Mouse (Mus musculus) cerebellum, postnatal 10 days (tissue): ENCODE results near the gene Larp1b.
"Not testable (repeated sequence)": the region's sequence is repeated elsewhere in the genome, so short reads cannot be mapped to it uniquely, and the experiment has no call there.

Experiments
- DNase-seq, 2 experiments: peaks; one replicate each; pipeline ENCODE4 v3.0.0; 2021; ENCODE audit warnings: mixed read lengths in 2 of 2

Larp1b gene

GRCm38 (mm10) chr3:40949170-40949902, at the start of gene Larp1b:
Gene Larp1b (plus strand): TSS chr3:40949828.
- DNase-seq, result peak; percentile 100

GRCm38 (mm10) chr3:40902443-40902842, 47.2 kb upstream of the Larp1b start, which contains the start of gene 1700034I23Rik:
Gene 1700034I23Rik (minus strand): TSS chr3:40902543.
- not testable (repeated sequence) for DNase-seq

DNA sequence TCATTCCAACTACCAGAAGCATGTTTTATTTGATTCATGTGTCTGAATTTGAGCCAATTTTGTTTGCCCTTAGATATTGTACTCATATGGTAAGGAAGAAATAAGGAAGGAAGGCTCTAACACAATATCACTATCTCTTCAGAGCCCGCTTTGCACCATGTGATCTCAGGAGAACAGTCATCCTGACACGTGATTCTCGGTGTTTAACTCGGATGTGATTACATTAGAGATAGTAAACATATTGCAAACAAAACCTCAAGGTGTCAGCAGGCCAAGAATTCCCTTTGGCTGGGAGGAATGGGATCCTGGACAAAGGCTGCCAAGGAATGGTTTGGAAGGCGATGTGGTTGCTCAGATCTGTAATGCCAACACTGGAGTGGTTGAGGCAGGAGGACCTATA, 11.4 kb upstream of the Larp1b start:
- no peak for DNase-seq

GRCm38 (mm10) chr3:40938592-40938991, 11.0 kb upstream of the Larp1b start:
- DNase-seq, result no peak

GRCm38 (mm10) chr3:40939019-40939418, 10.6 kb upstream of the Larp1b start:
- no peak for DNase-seq

DNA sequence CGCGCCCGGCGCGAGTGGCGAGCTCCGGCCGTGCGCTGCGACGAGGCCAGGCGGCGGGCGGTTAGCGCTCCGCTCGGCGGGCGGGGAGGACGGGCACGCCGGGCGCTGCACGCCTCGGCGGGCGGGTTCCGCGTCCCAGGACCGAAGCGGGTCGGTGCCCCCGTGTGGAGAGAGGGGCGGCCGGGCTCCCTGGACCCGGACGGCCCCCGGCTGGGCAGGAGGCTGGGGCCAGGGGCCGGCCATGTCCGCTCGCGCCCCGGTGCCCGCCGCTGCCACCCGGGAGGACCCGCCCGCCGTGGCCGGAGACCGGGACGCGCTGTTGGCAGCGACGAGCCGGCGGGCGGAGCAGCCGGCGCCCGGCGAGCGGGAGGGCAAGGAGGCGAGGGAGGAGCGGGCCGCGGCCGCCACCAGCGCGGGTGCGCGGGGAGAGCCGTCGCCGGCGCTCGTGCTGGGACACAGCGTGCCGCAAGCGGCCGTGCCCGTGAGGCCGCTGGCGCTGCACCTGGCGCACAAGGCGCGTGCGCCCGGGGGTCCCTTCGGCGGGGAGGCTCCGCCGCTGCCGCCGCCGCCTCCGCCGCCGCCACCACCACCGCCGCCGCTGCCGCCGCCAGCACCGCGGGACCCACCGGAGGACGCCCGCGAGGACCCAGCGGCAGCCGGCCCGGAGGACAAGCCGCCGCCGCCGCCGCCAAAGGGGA, 424 bp downstream of the Larp1b start:
- DNase-seq, result peak; percentile 69 to 71

- DNase-seq, result peak in 1 of 2 experiments; percentile 60
Measured at GRCm38 (mm10) chr3:40950601-40951201, 1.1 kb downstream of the Larp1b start.

DNA sequence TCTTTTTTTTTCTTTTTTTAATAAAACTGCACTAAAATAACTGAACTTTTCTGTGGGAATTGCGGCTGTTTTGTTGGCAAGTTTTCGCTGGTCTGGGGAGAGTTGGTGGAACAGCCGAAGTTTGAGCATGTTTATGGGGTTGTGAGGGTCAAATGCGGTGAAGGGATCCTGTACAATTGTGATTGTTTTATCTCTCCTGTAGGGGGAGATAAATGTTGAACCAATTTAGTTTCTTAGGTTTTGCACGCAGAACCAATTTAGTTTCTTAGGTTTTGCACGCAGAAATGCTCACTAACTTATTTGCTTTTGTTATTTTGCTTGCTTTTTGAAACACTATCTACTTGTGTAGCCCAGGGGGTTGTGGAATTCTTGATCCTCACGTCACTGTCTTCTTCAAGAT, 1.7 kb downstream of the Larp1b start:
- peak; percentile 22 to 24 for DNase-seq

DNA sequence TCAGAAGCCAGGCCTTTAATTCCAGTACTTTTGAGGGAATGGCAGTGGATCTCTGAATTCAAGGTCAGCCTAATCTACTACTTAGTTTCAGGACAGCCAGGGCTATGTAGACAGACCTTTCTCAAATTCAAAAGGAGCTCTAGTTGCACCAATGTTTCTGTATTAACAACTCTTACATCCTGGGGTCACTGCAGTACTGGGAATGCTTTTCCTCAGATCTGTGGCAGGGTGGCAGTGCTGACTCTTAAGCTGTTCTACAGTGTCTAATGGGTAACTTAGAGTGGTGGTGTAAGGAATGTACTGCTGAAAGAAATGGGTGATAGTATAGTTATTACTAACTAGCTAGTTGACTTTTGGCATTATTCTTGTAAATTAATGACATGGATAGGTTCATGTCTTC, 3.0 kb downstream of the Larp1b start:
- DNase-seq, result no peak

DNA sequence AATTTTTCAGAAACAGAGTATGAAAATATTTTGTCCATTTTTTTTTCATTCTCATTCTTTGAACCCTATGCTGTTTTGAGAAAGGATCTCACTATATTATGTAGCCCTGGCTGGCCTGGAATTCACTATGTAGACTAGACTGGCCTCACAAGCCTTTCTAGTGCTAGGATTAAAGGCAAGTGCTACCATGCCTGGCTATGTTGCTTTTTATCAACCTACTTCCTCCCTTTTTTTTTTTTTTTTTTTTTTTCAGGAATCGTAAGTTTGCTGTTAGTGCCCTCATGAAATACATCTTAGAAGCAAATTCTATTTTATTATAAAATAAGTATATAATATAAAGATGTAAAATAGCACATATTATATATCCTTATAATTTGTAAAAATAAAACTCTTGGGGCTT, 5.2 kb downstream of the Larp1b start:
- no peak for DNase-seq

DNA sequence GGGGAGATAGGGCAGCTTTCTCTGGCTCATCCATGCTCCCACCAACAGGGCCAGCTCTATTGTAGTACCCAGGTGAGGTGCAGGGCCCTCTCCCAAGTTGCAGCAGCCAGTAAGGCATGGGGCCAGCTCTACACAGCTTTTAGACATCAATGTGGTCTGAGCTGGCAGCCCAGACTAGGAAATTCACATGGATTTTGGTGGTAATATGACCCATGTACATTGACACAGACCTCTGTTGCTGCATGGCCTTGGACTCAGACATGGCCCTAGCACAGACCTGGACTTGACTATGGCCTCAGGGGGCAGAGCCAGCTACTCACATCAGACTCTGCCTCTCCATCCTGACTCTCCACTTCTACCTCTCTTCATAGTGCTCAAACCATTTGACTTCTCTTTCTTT, 9.2 kb downstream of the Larp1b start:
- DNase-seq, result no peak

DNA sequence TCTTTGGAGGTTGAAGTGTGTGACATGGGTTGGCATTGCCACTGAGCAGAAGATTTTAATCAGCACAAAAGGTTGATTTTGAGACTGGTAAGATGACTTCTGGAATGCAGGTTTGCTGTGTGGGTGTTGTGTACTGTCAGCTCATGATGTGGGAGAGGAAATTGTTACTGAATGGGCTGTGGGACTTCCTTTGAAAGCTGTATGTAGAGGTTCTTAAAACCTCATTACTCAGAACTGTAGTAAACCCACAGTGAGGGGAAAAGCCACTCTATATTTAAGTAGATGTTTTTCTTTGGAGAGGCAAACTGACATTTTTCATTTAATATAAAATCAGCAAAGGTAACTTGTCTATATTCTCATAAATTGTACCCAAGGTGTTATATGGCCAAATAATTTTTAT, 31.1 kb downstream of the Larp1b start:
- DNase-seq, result no peak

GRCm38 (mm10) chr3:40987539-40987938, 37.9 kb downstream of the Larp1b start:
- DNase-seq, result no peak

DNA sequence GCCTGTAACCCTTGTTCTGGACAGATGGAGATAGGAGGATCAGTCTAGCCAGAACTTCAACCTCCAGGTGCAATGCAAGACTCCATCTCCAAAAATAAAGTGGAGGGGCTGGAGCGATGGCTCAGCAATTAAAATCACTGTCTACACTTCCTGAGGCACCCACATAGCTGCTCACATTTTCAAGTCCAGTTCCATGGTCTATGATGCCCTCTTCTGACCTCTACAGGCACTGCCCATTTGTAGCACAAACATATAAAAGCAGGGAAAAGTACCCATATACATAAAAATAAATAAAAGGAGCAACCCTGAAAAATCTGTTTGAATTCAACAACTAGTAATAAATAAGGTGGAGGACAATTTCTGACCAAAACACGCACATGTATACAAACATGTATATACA, 39.1 kb downstream of the Larp1b start:
- DNase-seq, result peak; percentile 12 to 14

DNA sequence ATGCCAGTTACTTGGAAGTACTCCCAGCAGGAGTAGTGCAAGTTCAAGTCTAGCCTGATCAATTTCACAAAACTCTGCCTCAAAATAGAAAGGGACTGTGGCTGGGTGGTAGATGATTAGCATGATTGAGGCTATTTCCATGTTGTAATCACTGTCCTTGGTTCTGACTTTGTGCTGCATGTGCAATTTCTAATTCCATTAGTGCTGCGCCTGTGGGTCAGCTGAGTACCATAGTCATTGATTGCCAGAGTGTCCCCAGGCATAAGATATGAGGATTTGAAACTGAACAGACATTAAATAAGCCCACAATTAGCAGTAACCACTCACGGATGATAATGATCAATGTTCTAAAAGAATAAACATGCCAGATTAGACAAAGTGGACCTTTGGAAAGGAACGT, 41.9 kb downstream of the Larp1b start:
- DNase-seq, result no peak

- no peak for DNase-seq
Measured at GRCm38 (mm10) chr3:40995161-40995560, 45.5 kb downstream of the Larp1b start.

DNA sequence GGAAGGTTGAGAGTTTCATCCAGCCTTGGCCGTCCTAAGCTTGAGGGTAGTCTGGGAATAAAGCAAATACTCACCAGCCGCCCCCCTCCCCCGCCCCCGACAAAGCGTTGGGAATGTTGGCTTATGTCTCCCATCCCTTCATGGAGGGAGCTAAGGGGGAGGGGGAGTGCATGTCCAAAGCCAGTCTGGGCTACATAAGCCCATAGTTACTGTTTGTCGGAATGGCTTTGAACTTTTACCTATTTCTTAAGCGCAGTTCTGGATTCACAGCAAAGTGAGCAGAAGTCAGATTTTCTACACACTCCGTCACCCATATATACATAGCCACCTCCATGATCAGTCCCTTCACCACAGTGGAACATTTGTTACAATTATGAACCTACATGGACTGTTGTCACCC, 59.7 kb downstream of the Larp1b start:
- DNase-seq, result no peak

DNA sequence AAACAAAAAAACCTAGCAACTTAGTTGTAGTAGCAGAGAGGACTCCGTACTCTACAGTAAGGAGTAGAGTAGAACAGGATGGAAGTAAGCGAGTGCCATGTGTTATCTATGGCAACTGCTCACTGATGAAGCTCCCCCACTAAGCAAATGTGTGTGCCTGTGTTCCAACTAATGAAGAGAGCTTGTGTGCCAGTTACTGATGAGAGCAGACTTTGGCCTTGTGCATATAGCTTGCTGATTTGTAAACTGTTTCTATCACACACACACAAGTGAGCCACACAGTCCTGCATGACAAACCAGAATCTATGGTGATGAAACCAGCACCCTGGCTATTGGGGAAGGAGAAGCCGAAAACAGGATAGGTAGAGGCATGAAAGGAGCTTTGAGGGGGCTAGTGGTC, 60.4 kb downstream of the Larp1b start:
- DNase-seq, result no peak

DNA sequence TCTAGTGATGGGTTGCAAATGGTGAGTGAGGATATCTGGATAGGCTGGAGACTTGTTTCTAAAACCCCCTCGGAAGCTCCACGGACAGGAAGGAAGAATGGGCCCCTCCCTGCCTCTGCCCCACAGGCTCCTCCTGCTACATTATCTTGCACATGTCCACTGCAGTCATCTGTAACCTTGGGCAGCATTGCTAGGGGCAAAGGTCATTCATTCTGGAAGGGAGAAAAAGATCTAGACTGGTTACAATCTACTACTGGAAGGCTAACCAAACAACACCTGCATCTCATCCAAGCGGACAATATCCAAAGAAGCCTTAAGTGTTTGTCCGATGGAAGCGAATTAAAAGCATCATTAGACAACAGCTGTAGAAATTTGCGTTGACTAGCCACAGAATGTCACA, 61.1 kb downstream of the Larp1b start:
- DNase-seq, result no peak

- DNase-seq, result no peak
Measured at GRCm38 (mm10) chr3:41012451-41012850, 62.8 kb downstream of the Larp1b start.

GRCm38 (mm10) chr3:41014946-41015345, 65.3 kb downstream of the Larp1b start:
- no peak for DNase-seq

DNA sequence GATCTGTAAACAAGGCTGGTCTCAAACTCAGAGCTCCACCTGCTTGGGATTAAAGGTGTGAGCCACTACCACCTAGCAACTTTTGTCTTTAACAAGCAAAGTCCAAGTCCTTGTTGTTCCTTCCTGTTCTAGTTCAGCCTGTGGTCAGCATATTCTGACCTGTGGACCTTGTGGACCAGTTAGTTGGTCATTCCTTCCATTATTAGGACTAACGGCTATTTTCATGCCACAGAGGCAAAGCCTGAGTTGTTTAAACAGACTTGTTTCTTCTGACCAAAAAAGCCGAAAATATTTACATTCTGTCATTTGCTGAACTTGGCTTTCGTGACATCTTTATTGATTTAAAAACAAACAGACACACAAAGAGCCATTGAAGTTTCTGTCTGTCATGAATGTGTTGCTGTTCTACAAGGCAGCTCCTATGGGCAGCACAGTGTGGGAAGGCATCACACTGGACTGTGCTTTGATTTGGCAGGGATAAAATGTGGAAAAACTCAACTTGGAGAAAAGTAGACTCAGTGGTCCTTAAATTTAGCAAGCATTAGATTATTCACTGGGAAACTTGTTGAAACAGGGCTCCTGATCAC, 68.5 kb downstream of the Larp1b start:
- no peak for DNase-seq

- no peak for DNase-seq
Measured at GRCm38 (mm10) chr3:41020687-41021086, 71.1 kb downstream of the Larp1b start.

GRCm38 (mm10) chr3:41021980-41022379, 72.4 kb downstream of the Larp1b start:
- peak; percentile 57 to 66 for DNase-seq
